Mouse (Mus musculus): ENCODE measurements around the gene Rbfox3. TPM values are rescaled to one million over a fixed set of nuclear protein-coding genes. Genes with fewer than 3 reads are reported as not detected.

Gene Rbfox3
- total and polyA plus RNA-seq, 3 experiments, result not detected

DNA sequence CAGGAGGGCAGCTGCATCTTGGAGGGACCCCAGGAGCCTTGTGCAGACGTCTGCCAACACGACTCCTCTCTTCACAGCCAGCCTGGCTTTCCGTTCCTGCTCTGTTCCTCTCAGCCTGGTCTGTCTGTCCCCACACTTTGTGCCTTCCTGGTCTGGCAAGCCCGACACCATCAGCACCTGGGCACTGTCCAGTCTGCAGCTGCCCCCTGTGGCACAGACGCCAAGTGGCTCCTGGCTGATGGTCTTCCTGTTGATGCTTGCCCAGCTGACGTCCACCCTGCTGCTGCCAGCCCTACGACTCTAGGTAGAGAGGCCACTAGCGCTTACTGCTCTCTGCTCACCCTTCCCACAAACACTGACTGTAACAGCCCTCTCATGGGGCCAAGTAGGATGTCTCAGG is 365.1 kb downstream of the Rbfox3 start:
- DNase-seq (ENCODE audit: extremely low read depth), result no peak
- no peaks in the 10 kb centered on the region for H3K79me2 ChIP-seq (replicated peaks; ENCODE audit: control insufficient read depth, extremely low read depth, insufficient read depth, poor library complexity, severe bottlenecking)
- H3K27ac ChIP-seq (ENCODE audit: insufficient read depth, low read depth), result no peak overlapping the region
- no peak for TF ChIP-seq MXI1 (IDR thresholded peaks at IDR 0.05; ENCODE audit: low read depth, low read length)
- TF ChIP-seq POLR2A (IDR thresholded peaks at IDR 0.05; ENCODE audit: low read depth, low read length), result no peak
- no peak for TF ChIP-seq CHD1 (IDR thresholded peaks at IDR 0.05; ENCODE audit: low read depth, low read length)
- TF ChIP-seq JUN (IDR thresholded peaks at IDR 0.05; ENCODE audit: insufficient read depth, low read depth, low read length), result no peak
- no peak for TF ChIP-seq MYC (IDR thresholded peaks at IDR 0.05; ENCODE audit: low read depth, low read length)
- TF ChIP-seq POLR2AphosphoS2 (IDR thresholded peaks at IDR 0.05; ENCODE audit: low read depth, low read length), result no peak
- TF ChIP-seq MAZ (IDR thresholded peaks at IDR 0.05; ENCODE audit: low read depth, low read length), result no peak
- no peak overlapping the region for H3K9ac ChIP-seq (ENCODE audit: insufficient read depth, low read depth)
- H3K4me2 ChIP-seq (ENCODE audit: insufficient read depth, low read depth, poor library complexity, severe bottlenecking), result no peak overlapping the region
- no peak overlapping the region for H3K4me3 ChIP-seq (replicated peaks in 1 of 3; ENCODE audit: low read depth in 2 of 3, low read length in 2 of 3, poor library complexity in 1 of 3)
- in situ Hi-C loops (cut with MboI; ENCODE audit: low pct_ligation_motif_present, low pct_unique_long_range_greater_than_20kb, low sequenced_read_pairs) (no loop called here), dilution Hi-C loops (cut with MboI; ENCODE audit: extremely low pct_ligation_motif_present, extremely low pct_unique_long_range_greater_than_20kb, low sequenced_read_pairs) (no loop called here)
- peaks cover 92% of the 10 kb centered on the region for H3K27me3 ChIP-seq (replicated peaks)
- H3K9me3 ChIP-seq (replicated peaks; ENCODE audit: low read length), result no peaks in the 10 kb centered on the region
- peaks cover 2 to 5% of the 10 kb centered on the region in 2 experiments; a peak in 3 of 4 replicates for H3K4me1 ChIP-seq (ENCODE audit: control insufficient read depth in 1 of 2, insufficient read depth in 2 of 2)
- no peaks in the 10 kb centered on the region for H3K36me3 ChIP-seq (replicated peaks in 1 of 2; ENCODE audit: control insufficient read depth in 1 of 2, insufficient read depth in 1 of 2, low read length in 1 of 2)

DNA sequence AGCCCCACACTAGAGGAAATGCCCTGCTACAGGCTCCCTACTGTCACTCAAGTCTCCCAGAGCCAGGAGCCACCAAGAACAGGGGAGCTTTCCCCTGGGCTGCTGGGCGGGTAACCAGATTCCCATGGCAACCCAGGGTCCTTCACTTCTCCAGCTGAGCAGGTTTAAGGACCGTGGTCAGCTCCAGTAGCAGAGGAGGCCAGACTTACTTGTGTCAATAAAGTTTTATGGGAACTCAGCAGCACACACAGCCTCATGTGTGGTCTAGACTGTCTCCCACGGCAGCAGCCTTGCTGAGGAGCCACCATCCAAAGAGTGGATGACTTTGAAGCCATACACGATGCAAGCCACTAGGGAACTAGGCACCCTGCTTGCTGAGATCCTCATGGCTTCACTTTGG is 365.7 kb downstream of the Rbfox3 start:
- dilution Hi-C loops (cut with MboI; ENCODE audit: extremely low pct_ligation_motif_present, extremely low pct_unique_long_range_greater_than_20kb, low sequenced_read_pairs) (no loop called here), in situ Hi-C loops (cut with MboI; ENCODE audit: low pct_ligation_motif_present, low pct_unique_long_range_greater_than_20kb, low sequenced_read_pairs) (no loop called here)
- H3K4me2 ChIP-seq (ENCODE audit: insufficient read depth, low read depth, poor library complexity, severe bottlenecking), result no peak overlapping the region
- H3K27ac ChIP-seq (ENCODE audit: insufficient read depth, low read depth), result no peak overlapping the region
- no peaks in the 10 kb centered on the region for H3K36me3 ChIP-seq (replicated peaks in 1 of 2; ENCODE audit: control insufficient read depth in 1 of 2, insufficient read depth in 1 of 2, low read length in 1 of 2)
- no peak for DNase-seq (ENCODE audit: extremely low read depth)
- H3K27me3 ChIP-seq (replicated peaks), result peaks cover 94% of the 10 kb centered on the region
- H3K4me3 ChIP-seq (replicated peaks in 1 of 3; ENCODE audit: low read depth in 2 of 3, low read length in 2 of 3, poor library complexity in 1 of 3), result no peak overlapping the region
- H3K79me2 ChIP-seq (replicated peaks; ENCODE audit: control insufficient read depth, extremely low read depth, insufficient read depth, poor library complexity, severe bottlenecking), result no peaks in the 10 kb centered on the region
- no peak overlapping the region for H3K9ac ChIP-seq (ENCODE audit: insufficient read depth, low read depth)
- peaks cover under 1% of the 10 kb centered on the region in 2 experiments; a peak in 1 of 4 replicates for H3K4me1 ChIP-seq (ENCODE audit: control insufficient read depth in 1 of 2, insufficient read depth in 2 of 2)
- TF ChIP-seq ZMIZ1 (IDR thresholded peaks at IDR 0.05; ENCODE audit: low read depth, low read length) (no peak), MAZ (IDR thresholded peaks at IDR 0.05; ENCODE audit: low read depth, low read length) (no peak), KAT2A (IDR thresholded peaks at IDR 0.05; ENCODE audit: insufficient replicate concordance, low read length) (no peak), UBTF (IDR thresholded peaks at IDR 0.05; ENCODE audit: low read depth, low read length) (no peak), POLR2A (IDR thresholded peaks at IDR 0.05; ENCODE audit: low read depth, low read length) (no peak), MEF2A (IDR thresholded peaks at IDR 0.05; ENCODE audit: borderline replicate concordance, low read depth, low read length) (no peak), NRF1 (IDR thresholded peaks at IDR 0.05; ENCODE audit: low read depth, low read length) (no peak)
- H3K9me3 ChIP-seq (replicated peaks; ENCODE audit: low read length), result no peaks in the 10 kb centered on the region

GRCm38 (mm10) chr11:118544564-118544963 is 366.8 kb downstream of the Rbfox3 start:
- Histone ChIP-seq H3K4me2 (ENCODE audit: insufficient read depth, low read depth, poor library complexity, severe bottlenecking) (no peak overlapping the region), H3K27me3 (replicated peaks) (peaks cover 94% of the 10 kb centered on the region), H3K4me1 (ENCODE audit: control insufficient read depth in 1 of 2, insufficient read depth in 2 of 2) (no peaks in the 10 kb centered on the region), H3K27ac (ENCODE audit: insufficient read depth, low read depth) (no peak overlapping the region), H3K9ac (ENCODE audit: insufficient read depth, low read depth) (no peak overlapping the region), H3K9me3 (replicated peaks; ENCODE audit: low read length) (no peaks in the 10 kb centered on the region), H3K4me3 (replicated peaks in 1 of 3; ENCODE audit: low read depth in 2 of 3, low read length in 2 of 3, poor library complexity in 1 of 3) (no peak overlapping the region), H3K36me3 (replicated peaks in 1 of 2; ENCODE audit: control insufficient read depth in 1 of 2, insufficient read depth in 1 of 2, low read length in 1 of 2) (no peaks in the 10 kb centered on the region), H3K79me2 (replicated peaks; ENCODE audit: control insufficient read depth, extremely low read depth, insufficient read depth, poor library complexity, severe bottlenecking) (no peaks in the 10 kb centered on the region)
- in situ Hi-C loops (cut with MboI; ENCODE audit: low pct_ligation_motif_present, low pct_unique_long_range_greater_than_20kb, low sequenced_read_pairs) (no loop called here), dilution Hi-C loops (cut with MboI; ENCODE audit: extremely low pct_ligation_motif_present, extremely low pct_unique_long_range_greater_than_20kb, low sequenced_read_pairs) (no loop called here)
- TF ChIP-seq SIN3A (IDR thresholded peaks at IDR 0.05; ENCODE audit: low read length) (no peak), MAFK (IDR thresholded peaks at IDR 0.05; ENCODE audit: insufficient replicate concordance, low read length) (no peak), MXI1 (IDR thresholded peaks at IDR 0.05; ENCODE audit: low read depth, low read length) (no peak), SMC3 (IDR thresholded peaks at IDR 0.05; ENCODE audit: low read depth, low read length) (no peak), RCOR1 (conservative IDR thresholded peaks at IDR 0.05; ENCODE audit: low read depth, low read length) (no peak), JUND (conservative IDR thresholded peaks at IDR 0.05; ENCODE audit: low read depth, low read length) (no peak), JUN (IDR thresholded peaks at IDR 0.05; ENCODE audit: insufficient read depth, low read depth, low read length) (no peak), GABPA (IDR thresholded peaks at IDR 0.05; ENCODE audit: insufficient replicate concordance, low read depth, low read length) (no peak), MAX (IDR thresholded peaks at IDR 0.05; ENCODE audit: low read length) (no peak), MAZ (IDR thresholded peaks at IDR 0.05; ENCODE audit: low read depth, low read length) (no peak), USF2 (conservative IDR thresholded peaks at IDR 0.05; ENCODE audit: low read depth, low read length) (no peak), RAD21 (IDR thresholded peaks at IDR 0.05; ENCODE audit: low read depth, low read length) (no peak)
- no peak for DNase-seq (ENCODE audit: extremely low read depth)

All from CH12.LX (cell line).